Mouse (Mus musculus) ES-E14 (cell line): ENCODE results near the gene Hook2. TPM values are rescaled to one million over a fixed set of nuclear protein-coding genes. Genes with fewer than 3 reads are reported as not detected.

ENCODE experiments used
- DNase-seq: peaks from one replicate; pipeline ENCODE4 v3.0.0-alpha.2; 2013; ENCODE audit warnings: low read depth, low spot score
- H3K27ac ChIP-seq: 2 replicates; pipeline ENCODE4 v1.5.1; 2012; ENCODE audit warnings: low read depth, mild to moderate bottlenecking, low read length, moderate library complexity, mixed read lengths; ENCODE audit not compliant: poor library complexity, insufficient read depth, severe bottlenecking
- H3K36me3 ChIP-seq: 2 replicates; pipeline ENCODE4 v1.6.1; 2012; ENCODE audit warnings: mild to moderate bottlenecking, low read length, moderate library complexity, mixed read lengths; ENCODE audit not compliant: control insufficient read depth, poor library complexity, insufficient read depth, severe bottlenecking
- H3K4me1 ChIP-seq, 2 experiments: fragments of 150-350 bp in 1 of 2; sonication (generic) in 1 of 2; 2 replicates each; pipeline ENCODE4 v1.6.1; 2012; ENCODE audit warnings: low read length in 2 of 2, mild to moderate bottlenecking in 1 of 2, mixed read lengths in 1 of 2; ENCODE audit not compliant: control insufficient read depth in 2 of 2, insufficient read depth in 2 of 2, poor library complexity in 1 of 2
- H3K4me3 ChIP-seq, 2 experiments: fragments of 150-350 bp in 1 of 2; sonication (generic) in 1 of 2; 2 replicates each; pipeline ENCODE4 v1.5.1; 2012; ENCODE audit warnings: low read length in 2 of 2, low read depth in 1 of 2, mild to moderate bottlenecking in 1 of 2, mixed read lengths in 1 of 2; ENCODE audit not compliant: insufficient read depth in 1 of 2, poor library complexity in 1 of 2, severe bottlenecking in 1 of 2
- H3K9ac ChIP-seq: 2 replicates; pipeline ENCODE4 v1.6.1; 2012; ENCODE audit warnings: low read depth, mild to moderate bottlenecking, low read length, mixed read lengths; ENCODE audit not compliant: poor library complexity, insufficient read depth, severe bottlenecking
- H3K9me3 ChIP-seq: fragments of 150-350 bp; sonication (generic); 2 replicates; pipeline ENCODE4 v1.6.1; 2012; ENCODE audit warnings: low read depth, mild to moderate bottlenecking, low read length; ENCODE audit not compliant: control insufficient read depth, insufficient read depth
- CHD2 ChIP-seq: IDR thresholded peaks from 2 replicates; pipeline ENCODE4 v1.6.1; 2014; ENCODE audit warnings: mild to moderate bottlenecking, low read depth, low read length, inconsistent platforms
- HCFC1 ChIP-seq: IDR thresholded peaks from 2 replicates; pipeline ENCODE4 v1.6.1; 2012; ENCODE audit warnings: low read length, inconsistent platforms, borderline replicate concordance; ENCODE audit not compliant: insufficient read depth
- MAFK ChIP-seq: IDR thresholded peaks from 2 replicates; pipeline ENCODE4 v1.6.1; 2014; ENCODE audit warnings: mild to moderate bottlenecking, low read depth, low read length, inconsistent platforms; ENCODE audit not compliant: insufficient read depth
- ZC3H11A ChIP-seq: IDR thresholded peaks from 2 replicates; pipeline ENCODE4 v1.6.1; 2012; ENCODE audit warnings: low read depth, mild to moderate bottlenecking, inconsistent platforms, low read length, borderline replicate concordance
- ZNF384 ChIP-seq: IDR thresholded peaks from 2 replicates; pipeline ENCODE4 v1.6.1; 2012; ENCODE audit warnings: low read depth, low read length, inconsistent platforms
- in situ Hi-C, 2 experiments: fragments of 600-800 bp; cut with MboI; formaldehyde crosslinking; loops; one replicate each; pipeline ENCODE4 v1.15.1; 2025; ENCODE audit warnings: low sequenced_read_pairs in 2 of 2, inconsistent platforms in 1 of 2; ENCODE audit not compliant: unreplicated experiment in 2 of 2
- total RNA-seq: library from RNA; depleted of rRNA; stranded (reverse); fragments of 300-350 nt; gene quantifications from 2 replicates; pipeline ENCODE4 v1.2.3, GENCODE M21; 2012

The Hook2 gene
- total RNA-seq, 1 experiment = 28.6 TPM

GRCm38 (mm10) chr8:84973803-84974542 is 16.4 kb upstream of the Hook2 start:
- Histone ChIP-seq H3K36me3 (peaks cover 15% of the 10 kb centered on the region), H3K9ac (no peak overlapping the region), H3K4me1 (peaks cover 3 to 4% of the 10 kb centered on the region in 2 experiments; a peak in 2 of 4 replicates), H3K4me3 (no peak overlapping the region), H3K27ac (no peak overlapping the region), H3K9me3 (no peaks in the 10 kb centered on the region)
- TF ChIP-seq MAFK (no peak), ZC3H11A (peak; percentile 45; the same call in 1 of the 2 replicates), CHD2 (no peak), HCFC1 (no peak)
- in situ Hi-C loops = loop anchor here in 1 of 2 experiments (25.0 kb wide), 1 partner anchor 438 kb away; no protein-coding TSS in a partner anchor
- DNase-seq = no peak

- H3K9ac ChIP-seq = no peak overlapping the region
- H3K27ac ChIP-seq = no peak overlapping the region
- no peak overlapping the region for H3K4me3 ChIP-seq
These were observed 15.8 kb upstream of the Hook2 start for GRCm38 (mm10) chr8:84974543-84975142.

GRCm38 (mm10) chr8:84975434-84975833 is 15.0 kb upstream of the Hook2 start:
- peak overlapping the region; percentile 86 for H3K9ac ChIP-seq
- no peak for DNase-seq
- peak overlapping the region; percentile 85 for H3K27ac ChIP-seq
- H3K4me1 ChIP-seq = peaks cover 4 to 5% of the 10 kb centered on the region in 2 experiments; a peak in 2 of 4 replicates
- TF ChIP-seq HCFC1 (no peak), ZNF384 (peak; percentile 60; the same call in 1 of the 2 replicates), MAFK (no peak), CHD2 (0 out of 2 replicates have a peak, but pooled peaks have one; percentile 30), ZC3H11A (peak; percentile 45)
- peaks cover 15% of the 10 kb centered on the region for H3K36me3 ChIP-seq
- H3K9me3 ChIP-seq = no peaks in the 10 kb centered on the region
- in situ Hi-C loops = no loop called here
- peak overlapping the region; percentile 59 to 83 for H3K4me3 ChIP-seq

More at GRCm38 (mm10) chr8:84974543-84975142, 15.8 kb upstream of the Hook2 start:
- H3K36me3 ChIP-seq = peaks cover 15% of the 10 kb centered on the region
- in situ Hi-C loops = loop anchor here in 1 of 2 experiments (25.0 kb wide), 1 partner anchor 438 kb away; no protein-coding TSS in a partner anchor
- H3K9me3 ChIP-seq = no peaks in the 10 kb centered on the region
- DNase-seq = no peak
- TF ChIP-seq HCFC1 (no peak), ZC3H11A (no peak)
- peaks cover 4 to 5% of the 10 kb centered on the region in 2 experiments; a peak in 2 of 4 replicates for H3K4me1 ChIP-seq

DNA sequence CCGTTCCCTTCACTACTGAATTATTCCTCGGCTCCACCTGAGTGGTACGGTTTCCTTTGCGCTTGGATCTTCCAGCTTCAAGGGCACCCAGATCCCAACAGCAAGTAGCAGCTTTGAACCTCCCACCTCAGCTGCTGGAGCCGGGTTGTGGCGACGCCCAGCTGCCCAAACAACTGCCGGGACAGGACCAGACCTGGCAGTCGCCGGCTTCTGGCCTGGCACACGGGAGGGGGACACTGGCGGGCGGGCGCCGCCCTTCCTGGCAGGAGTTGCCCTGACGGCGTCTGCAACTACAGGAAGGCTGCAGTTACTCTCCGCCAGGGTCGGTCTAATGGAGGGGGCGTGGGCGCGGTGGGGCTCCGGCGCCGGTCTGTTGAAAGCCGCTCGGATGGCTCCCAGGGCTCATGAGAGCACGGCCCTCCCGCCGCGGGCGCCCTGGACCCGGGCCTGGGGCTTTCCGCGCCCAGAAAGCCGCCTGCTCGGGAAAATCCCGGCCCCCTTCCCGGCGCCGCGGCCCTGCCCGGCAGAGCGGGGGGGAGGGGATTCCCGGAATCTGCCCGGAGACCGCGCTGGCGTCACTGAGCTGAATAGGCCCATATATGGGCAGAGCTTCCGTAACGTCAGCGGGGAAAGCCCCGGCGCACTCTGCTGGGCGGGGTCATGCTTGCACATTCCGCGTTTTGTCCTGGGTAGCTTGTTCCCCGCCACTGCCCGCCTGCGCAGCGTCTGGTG is 14.2 kb upstream of the Hook2 start:
- Histone ChIP-seq H3K9me3 (no peaks in the 10 kb centered on the region), H3K4me1 (peaks cover 6 to 7% of the 10 kb centered on the region in 2 experiments; a peak in 3 of 4 replicates)
- in situ Hi-C loops = no loop called here

More for the DNA sequence above, 14.2 kb upstream of the Hook2 start:
- no peak for DNase-seq
- H3K36me3 ChIP-seq = peaks cover 10% of the 10 kb centered on the region
- TF ChIP-seq ZNF384 (no peak), CHD2 (peak; percentile 26; the same call in 1 of the 2 replicates)
- H3K27ac ChIP-seq = peak overlapping the region; percentile 85
- H3K9ac ChIP-seq = peak overlapping the region; percentile 86
- H3K4me3 ChIP-seq = peak overlapping the region; percentile 59 to 83
